Mouse (Mus musculus): ENCODE measurements at regions not wholly inside any gene's neighbourhood (a gene's known extent, or its start where the extent isn't known, plus 50 kb on each side); places are given as distances from the start of the nearest gene placed in this dataset.
A peak's percentile ranks its signal among the peaks of the same experiment; 100 is the strongest.

- no peaks in the 10 kb centered on the region for H3K4me1 ChIP-seq (ENCODE audit: control insufficient read depth, low read depth, low read length)
- H3K9me3 ChIP-seq (replicated peaks; ENCODE audit: control insufficient read depth, low read length): no peaks in the 10 kb centered on the region
- WGBS (ENCODE audit: insufficient replicate concordance): 54% methylated on average over 3 of the region's 3 CpGs
- H3K9ac ChIP-seq (ENCODE audit: low read depth, low read length): no peak overlapping the region
- H3K36me3 ChIP-seq (ENCODE audit: control insufficient read depth, insufficient read depth): no peaks in the 10 kb centered on the region
- no peak overlapping the region for H3K27ac ChIP-seq (ENCODE audit: low read length)
- no peaks in the 10 kb centered on the region for H3K27me3 ChIP-seq (ENCODE audit: control insufficient read depth, insufficient read depth, low read depth, low read length)
- ATAC-seq (ENCODE audit: low read depth): no peak
- H3K4me3 ChIP-seq (ENCODE audit: low read depth, low read length): no peak overlapping the region
- H3K4me2 ChIP-seq (ENCODE audit: low read depth, low read length): no peak overlapping the region
Observed at GRCm38 (mm10) chr17:75796380-75796779, 244.6 kb upstream of the Fam98a start.

DNA sequence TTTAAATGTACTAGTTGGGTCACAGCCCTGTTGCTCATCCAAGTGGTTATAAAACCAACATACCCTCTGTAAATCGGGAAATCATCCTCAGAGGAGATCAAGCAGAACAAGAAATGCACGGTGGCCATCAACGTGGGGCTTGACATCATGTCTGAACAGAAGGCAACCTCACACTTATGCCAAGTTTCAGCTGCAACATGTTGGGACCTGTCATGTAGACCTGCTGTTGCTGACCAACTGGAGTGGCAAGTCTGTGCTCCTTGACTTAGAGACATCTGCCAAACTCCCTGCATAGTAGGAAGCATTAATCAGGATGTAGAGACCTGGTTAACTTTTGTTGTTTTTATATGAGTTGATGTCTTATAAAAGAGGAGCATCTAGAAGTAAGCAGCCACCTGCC lies 244.0 kb upstream of the Fam98a start:
- WGBS (ENCODE audit: insufficient replicate concordance): 67% methylated on average over 3 of the region's 3 CpGs
- Histone ChIP-seq H3K27me3 (ENCODE audit: control insufficient read depth, insufficient read depth, low read depth, low read length) (no peaks in the 10 kb centered on the region), H3K9ac (ENCODE audit: low read depth, low read length) (no peak overlapping the region), H3K9me3 (replicated peaks; ENCODE audit: control insufficient read depth, low read length) (no peaks in the 10 kb centered on the region), H3K4me3 (ENCODE audit: low read depth, low read length) (no peak overlapping the region), H3K27ac (ENCODE audit: low read length) (no peak overlapping the region), H3K4me2 (ENCODE audit: low read depth, low read length) (no peak overlapping the region), H3K4me1 (ENCODE audit: control insufficient read depth, low read depth, low read length) (no peaks in the 10 kb centered on the region), H3K36me3 (ENCODE audit: control insufficient read depth, insufficient read depth) (no peaks in the 10 kb centered on the region)
- no peak for ATAC-seq (ENCODE audit: low read depth)

- H3K4me1 ChIP-seq (ENCODE audit: control insufficient read depth, low read depth, low read length): no peaks in the 10 kb centered on the region
- H3K9ac ChIP-seq (ENCODE audit: low read depth, low read length): no peak overlapping the region
- no peak overlapping the region for H3K27ac ChIP-seq (ENCODE audit: low read length)
- 39% methylated on average over 2 of the region's 2 CpGs for WGBS (ENCODE audit: insufficient replicate concordance)
- no peaks in the 10 kb centered on the region for H3K36me3 ChIP-seq (ENCODE audit: control insufficient read depth, insufficient read depth)
- H3K27me3 ChIP-seq (ENCODE audit: control insufficient read depth, insufficient read depth, low read depth, low read length): no peaks in the 10 kb centered on the region
- H3K4me3 ChIP-seq (ENCODE audit: low read depth, low read length): no peak overlapping the region
- no peak overlapping the region for H3K4me2 ChIP-seq (ENCODE audit: low read depth, low read length)
- ATAC-seq (ENCODE audit: low read depth): no peak
- H3K9me3 ChIP-seq (replicated peaks; ENCODE audit: control insufficient read depth, low read length): no peaks in the 10 kb centered on the region
Observed at GRCm38 (mm10) chr17:75779770-75780169, 228.0 kb upstream of the Fam98a start.

DNA sequence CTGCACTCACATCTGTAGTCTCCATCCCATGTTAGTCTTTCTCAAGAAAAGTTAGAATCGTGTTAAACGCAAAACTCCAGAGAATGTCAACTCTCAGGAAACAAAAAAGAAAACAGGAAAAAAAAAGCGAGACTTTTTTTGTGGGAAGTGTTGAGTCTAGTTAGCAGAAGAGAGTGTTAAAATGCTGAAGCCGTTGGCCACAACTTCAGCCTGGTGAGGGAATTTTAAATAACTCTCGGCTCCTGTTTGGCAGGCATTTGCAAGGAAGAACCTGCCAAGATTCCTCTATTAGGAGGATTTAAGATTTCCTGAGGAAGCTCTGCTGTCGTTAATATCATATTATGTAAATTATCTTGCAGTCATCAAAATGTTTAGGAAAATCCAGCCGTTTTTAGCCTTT lies 224.9 kb upstream of the Fam98a start:
- no peak overlapping the region for H3K4me2 ChIP-seq (ENCODE audit: low read depth, low read length)
- no peak overlapping the region for H3K27ac ChIP-seq (ENCODE audit: low read length)
- no peak overlapping the region for H3K9ac ChIP-seq (ENCODE audit: low read depth, low read length)
- H3K27me3 ChIP-seq (ENCODE audit: control insufficient read depth, insufficient read depth, low read depth, low read length): no peaks in the 10 kb centered on the region
- no peak for ATAC-seq (ENCODE audit: low read depth)
- H3K36me3 ChIP-seq (ENCODE audit: control insufficient read depth, insufficient read depth): no peaks in the 10 kb centered on the region
- H3K4me1 ChIP-seq (ENCODE audit: control insufficient read depth, low read depth, low read length): no peaks in the 10 kb centered on the region
- H3K4me3 ChIP-seq (ENCODE audit: low read depth, low read length): no peak overlapping the region
- H3K9me3 ChIP-seq (replicated peaks; ENCODE audit: control insufficient read depth, low read length): no peaks in the 10 kb centered on the region
- WGBS (ENCODE audit: insufficient replicate concordance): 57% methylated on average over 7 of the region's 7 CpGs

- Histone ChIP-seq H3K27me3 (ENCODE audit: control insufficient read depth, insufficient read depth, low read depth, low read length) (no peaks in the 10 kb centered on the region), H3K36me3 (ENCODE audit: control insufficient read depth, insufficient read depth) (no peaks in the 10 kb centered on the region), H3K4me1 (ENCODE audit: control insufficient read depth, low read depth, low read length) (no peaks in the 10 kb centered on the region), H3K9me3 (replicated peaks; ENCODE audit: control insufficient read depth, low read length) (no peaks in the 10 kb centered on the region), H3K9ac (ENCODE audit: low read depth, low read length) (no peak overlapping the region), H3K4me3 (ENCODE audit: low read depth, low read length) (no peak overlapping the region), H3K4me2 (ENCODE audit: low read depth, low read length) (no peak overlapping the region), H3K27ac (ENCODE audit: low read length) (no peak overlapping the region)
- WGBS (ENCODE audit: insufficient replicate concordance): 63% methylated on average over 3 of the region's 3 CpGs
- ATAC-seq (ENCODE audit: low read depth): 0 out of 2 replicates have a peak, but pooled peaks have one; percentile 44
Observed at GRCm38 (mm10) chr17:75775518-75775917, 223.8 kb upstream of the Fam98a start.

DNA sequence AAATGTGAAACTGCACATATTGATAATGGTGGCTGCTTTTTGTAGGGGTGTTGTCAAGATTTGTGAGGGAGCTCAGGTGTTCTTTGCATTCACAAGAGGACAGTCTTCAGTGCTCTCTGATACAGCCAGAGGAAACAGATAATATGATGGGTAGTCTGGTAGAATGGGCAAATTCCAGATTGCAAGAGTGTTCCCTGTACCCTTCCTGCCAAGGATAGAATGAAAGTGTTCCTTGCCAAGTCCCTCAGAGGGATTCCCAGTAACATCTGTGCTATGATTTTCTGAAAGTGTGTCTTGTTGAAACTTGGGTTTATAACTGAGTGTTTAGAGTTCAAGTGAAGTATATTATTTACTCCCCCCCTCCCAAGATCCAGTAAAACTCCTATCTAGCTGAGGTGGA lies 221.1 kb upstream of the Fam98a start:
- Histone ChIP-seq H3K9me3 (replicated peaks; ENCODE audit: control insufficient read depth, low read length) (no peaks in the 10 kb centered on the region), H3K27me3 (ENCODE audit: control insufficient read depth, insufficient read depth, low read depth, low read length) (no peaks in the 10 kb centered on the region), H3K9ac (ENCODE audit: low read depth, low read length) (no peak overlapping the region), H3K4me3 (ENCODE audit: low read depth, low read length) (no peak overlapping the region), H3K4me1 (ENCODE audit: control insufficient read depth, low read depth, low read length) (no peaks in the 10 kb centered on the region), H3K36me3 (ENCODE audit: control insufficient read depth, insufficient read depth) (no peaks in the 10 kb centered on the region), H3K27ac (ENCODE audit: low read length) (no peak overlapping the region), H3K4me2 (ENCODE audit: low read depth, low read length) (no peak overlapping the region)
- no peak for ATAC-seq (ENCODE audit: low read depth)

DNA sequence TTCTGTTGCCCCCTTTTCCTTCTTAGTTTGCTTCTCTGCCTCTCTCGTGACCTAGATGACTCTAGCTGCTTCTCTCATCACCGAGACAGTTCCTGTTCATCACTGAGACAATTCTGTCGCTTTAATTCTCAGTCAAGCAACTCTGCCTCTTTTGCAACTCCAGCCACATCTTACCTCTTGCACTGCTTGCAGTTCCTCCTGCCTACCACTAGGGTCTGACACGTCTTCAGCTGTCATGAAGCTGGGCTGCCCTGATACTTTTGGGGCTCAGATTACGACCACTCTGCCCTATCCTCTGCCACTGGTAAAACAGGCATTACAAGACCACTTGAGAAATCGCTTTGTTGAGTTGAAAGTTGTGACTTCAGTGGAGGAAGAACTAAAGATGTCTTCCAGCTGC lies 216.9 kb upstream of the Fam98a start:
- no peaks in the 10 kb centered on the region for H3K9me3 ChIP-seq (replicated peaks; ENCODE audit: control insufficient read depth, low read length)
- H3K27ac ChIP-seq (ENCODE audit: low read length): no peak overlapping the region
- no peaks in the 10 kb centered on the region for H3K36me3 ChIP-seq (ENCODE audit: control insufficient read depth, insufficient read depth)
- no peak overlapping the region for H3K4me2 ChIP-seq (ENCODE audit: low read depth, low read length)
- no peaks in the 10 kb centered on the region for H3K27me3 ChIP-seq (ENCODE audit: control insufficient read depth, insufficient read depth, low read depth, low read length)
- H3K4me1 ChIP-seq (ENCODE audit: control insufficient read depth, low read depth, low read length): no peaks in the 10 kb centered on the region
- 52% methylated on average over 6 of the region's 6 CpGs for WGBS (ENCODE audit: insufficient replicate concordance)
- H3K9ac ChIP-seq (ENCODE audit: low read depth, low read length): no peak overlapping the region
- ATAC-seq (ENCODE audit: low read depth): no peak
- no peak overlapping the region for H3K4me3 ChIP-seq (ENCODE audit: low read depth, low read length)

- H3K4me2 ChIP-seq (ENCODE audit: low read depth, low read length): no peak overlapping the region
- no peak for ATAC-seq (ENCODE audit: low read depth)
- WGBS (ENCODE audit: insufficient replicate concordance): 60% methylated on average over 2 of the region's 2 CpGs
- no peak overlapping the region for H3K4me3 ChIP-seq (ENCODE audit: low read depth, low read length)
- no peaks in the 10 kb centered on the region for H3K4me1 ChIP-seq (ENCODE audit: control insufficient read depth, low read depth, low read length)
- H3K9me3 ChIP-seq (replicated peaks; ENCODE audit: control insufficient read depth, low read length): no peaks in the 10 kb centered on the region
- no peak overlapping the region for H3K27ac ChIP-seq (ENCODE audit: low read length)
- H3K27me3 ChIP-seq (ENCODE audit: control insufficient read depth, insufficient read depth, low read depth, low read length): no peaks in the 10 kb centered on the region
- H3K9ac ChIP-seq (ENCODE audit: low read depth, low read length): no peak overlapping the region
- no peaks in the 10 kb centered on the region for H3K36me3 ChIP-seq (ENCODE audit: control insufficient read depth, insufficient read depth)
Observed at GRCm38 (mm10) chr17:75763391-75763790, 211.6 kb upstream of the Fam98a start.

DNA sequence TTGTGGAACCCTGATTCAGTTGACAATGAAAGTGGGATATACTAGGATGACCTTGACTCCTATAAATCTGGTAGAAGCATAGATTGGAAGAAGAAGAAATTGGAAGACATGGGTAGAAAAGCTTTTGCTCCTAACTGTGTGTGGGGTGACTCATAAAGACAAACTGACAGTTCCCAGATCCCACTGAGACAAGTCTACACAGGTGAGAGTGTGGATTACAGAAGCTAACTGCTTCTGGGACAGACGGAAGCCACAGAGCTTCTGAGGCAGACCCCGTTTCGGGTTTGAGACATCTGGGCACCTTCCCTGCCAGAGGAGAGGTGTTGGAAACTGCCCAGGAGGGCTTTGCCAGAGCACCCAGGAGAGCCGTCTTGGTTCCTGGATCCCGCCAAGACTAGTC lies 204.7 kb upstream of the Fam98a start:
- Histone ChIP-seq H3K9ac (ENCODE audit: low read depth, low read length) (no peak overlapping the region), H3K9me3 (replicated peaks; ENCODE audit: control insufficient read depth, low read length) (no peaks in the 10 kb centered on the region), H3K27me3 (ENCODE audit: control insufficient read depth, insufficient read depth, low read depth, low read length) (no peaks in the 10 kb centered on the region), H3K4me1 (ENCODE audit: control insufficient read depth, low read depth, low read length) (no peaks in the 10 kb centered on the region), H3K4me2 (ENCODE audit: low read depth, low read length) (no peak overlapping the region), H3K27ac (ENCODE audit: low read length) (no peak overlapping the region), H3K4me3 (ENCODE audit: low read depth, low read length) (no peak overlapping the region), H3K36me3 (ENCODE audit: control insufficient read depth, insufficient read depth) (no peaks in the 10 kb centered on the region)
- 74% methylated on average over 5 of the region's 5 CpGs for WGBS (ENCODE audit: insufficient replicate concordance)
- ATAC-seq (ENCODE audit: low read depth): no peak

- 70% methylated on average over 4 of the region's 4 CpGs for WGBS (ENCODE audit: insufficient replicate concordance)
- no peak for ATAC-seq (ENCODE audit: low read depth)
- Histone ChIP-seq H3K4me3 (ENCODE audit: low read depth, low read length) (no peak overlapping the region), H3K36me3 (ENCODE audit: control insufficient read depth, insufficient read depth) (no peaks in the 10 kb centered on the region), H3K27ac (ENCODE audit: low read length) (no peak overlapping the region), H3K27me3 (ENCODE audit: control insufficient read depth, insufficient read depth, low read depth, low read length) (no peaks in the 10 kb centered on the region), H3K4me2 (ENCODE audit: low read depth, low read length) (no peak overlapping the region), H3K4me1 (ENCODE audit: control insufficient read depth, low read depth, low read length) (no peaks in the 10 kb centered on the region), H3K9me3 (replicated peaks; ENCODE audit: control insufficient read depth, low read length) (no peaks in the 10 kb centered on the region), H3K9ac (ENCODE audit: low read depth, low read length) (no peak overlapping the region)
Observed at GRCm38 (mm10) chr17:75716458-75716857, 164.7 kb upstream of the Fam98a start.
